Mouse (Mus musculus) brain, embryonic 14.5 days (tissue): ENCODE measurements at regions not wholly inside any gene's neighbourhood (a gene's known extent, or its start where the extent isn't known, plus 50 kb on each side); places are given as distances from the start of the nearest gene placed in this dataset.
A peak's percentile ranks its signal among the peaks of the same experiment; 100 is the strongest.

Experiments
- DNase-seq: peaks from one replicate; pipeline ENCODE4 v3.0.0-alpha.2; 2011; ENCODE audit warnings: low read depth
- CTCF ChIP-seq: fragments of 200-500 bp; IDR thresholded peaks from 2 replicates; pipeline ENCODE4 v1.5.1; 2012; ENCODE audit warnings: inconsistent platforms, mild to moderate bottlenecking, moderate library complexity, borderline replicate concordance; ENCODE audit not compliant: insufficient read depth, insufficient read length; ENCODE audit errors: extremely low read depth
- POLR2A ChIP-seq: fragments of 200-500 bp; IDR thresholded peaks from 2 replicates; pipeline ENCODE4 v1.6.1; 2012; ENCODE audit warnings: mild to moderate bottlenecking, inconsistent platforms, borderline replicate concordance; ENCODE audit not compliant: poor library complexity, insufficient read depth, insufficient read length, severe bottlenecking; ENCODE audit errors: extremely low read depth

DNA sequence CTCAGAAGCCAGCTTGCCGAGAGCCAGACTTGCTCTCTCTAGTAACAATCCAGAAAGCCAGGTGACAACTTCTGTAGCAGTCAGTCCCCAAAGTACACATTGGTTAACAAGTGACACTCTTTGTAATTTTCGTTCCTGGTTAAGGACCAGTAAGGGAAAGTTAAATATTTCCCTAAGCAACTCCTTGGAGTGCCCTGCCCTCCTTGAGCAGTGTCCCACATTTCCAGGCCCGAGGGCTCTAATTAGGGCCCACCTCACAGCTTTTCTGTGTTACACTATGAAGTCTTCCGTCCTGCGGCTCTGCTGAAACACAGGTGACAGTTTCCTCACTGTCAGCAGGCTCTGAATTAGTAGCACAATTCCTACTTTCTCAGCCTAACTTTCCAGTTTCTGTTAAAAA, 194.9 kb downstream of the Fam169b start:
- TF ChIP-seq POLR2A (no peak), CTCF (no peak)
- DNase-seq, result no peak

DNA sequence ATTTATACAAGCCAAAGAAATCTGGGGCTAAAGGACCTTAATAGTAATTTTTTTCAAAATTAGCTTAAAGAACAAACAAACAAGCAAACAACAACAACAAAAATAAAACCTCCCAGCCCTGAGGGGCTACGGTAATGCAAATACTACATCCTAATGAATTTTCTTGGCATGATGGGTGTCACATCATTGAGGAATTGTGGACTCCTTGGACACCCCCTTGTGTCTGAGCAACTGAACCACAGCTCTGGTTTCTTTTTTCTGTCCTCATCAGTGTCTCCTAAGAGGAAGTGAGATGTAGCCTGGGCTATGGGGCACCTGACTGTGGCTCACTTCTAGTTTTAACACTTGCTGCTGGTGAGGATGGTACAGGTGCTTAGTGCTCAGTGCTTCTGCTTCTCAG, 184.2 kb downstream of the Fam169b start:
- no peak for DNase-seq
- TF ChIP-seq CTCF (no peak), POLR2A (no peak)

DNA sequence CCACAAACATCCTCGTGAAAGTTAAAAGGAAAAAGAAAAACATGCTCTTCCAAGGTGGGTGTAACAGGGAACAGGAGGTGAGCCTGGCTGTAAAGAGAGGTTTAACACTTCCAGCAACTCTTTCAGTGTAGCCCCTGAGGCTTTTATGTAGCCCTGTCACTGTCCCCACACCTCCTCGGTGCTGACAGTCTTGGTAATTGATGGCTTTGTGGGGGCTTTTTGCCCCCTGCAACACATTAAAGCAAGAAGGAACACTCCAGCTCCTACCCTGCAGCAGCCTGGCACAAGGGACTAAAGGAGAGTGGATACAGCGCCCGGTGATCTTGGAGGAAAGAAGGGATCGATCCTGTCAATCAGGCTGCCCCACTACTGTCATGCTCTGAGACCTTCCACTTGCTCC, 181.8 kb downstream of the Fam169b start:
- DNase-seq, result no peak
- TF ChIP-seq POLR2A (no peak), CTCF (no peak)

DNA sequence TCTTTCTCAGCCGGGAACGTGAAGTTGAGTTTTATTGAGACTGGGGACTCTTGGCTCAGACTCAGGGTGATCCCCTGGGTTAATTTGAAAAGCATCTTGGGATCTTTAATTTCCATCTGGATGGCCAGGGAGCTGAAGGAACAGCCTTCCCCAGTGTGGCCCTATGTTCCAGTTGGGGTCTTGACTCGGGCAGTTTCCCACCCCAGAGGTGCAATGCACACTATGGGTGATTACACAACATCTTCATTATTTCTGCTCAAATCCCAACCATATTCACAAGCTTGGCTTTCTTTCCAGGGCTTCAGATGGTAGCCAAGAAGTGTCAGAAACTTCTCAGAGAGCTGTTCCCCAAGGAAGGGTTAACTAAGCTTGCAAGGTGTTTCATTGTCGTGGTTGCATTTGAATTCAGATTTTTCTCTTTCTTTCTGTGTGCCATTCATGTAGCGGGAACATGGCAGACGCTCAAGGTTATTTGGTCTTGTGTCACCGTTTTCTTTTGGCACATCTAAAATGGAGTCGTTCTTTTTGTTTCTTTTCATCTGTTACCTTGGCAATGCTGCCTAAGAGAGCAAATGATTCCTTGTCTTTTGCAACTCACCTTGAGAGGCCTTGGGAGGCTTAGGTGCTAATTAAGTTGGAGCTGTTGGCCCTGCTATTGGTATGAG, 179.5 kb downstream of the Fam169b start:
- peak; percentile 86 for DNase-seq
- TF ChIP-seq CTCF, result no peak
- TF ChIP-seq POLR2A, result no peak

DNA sequence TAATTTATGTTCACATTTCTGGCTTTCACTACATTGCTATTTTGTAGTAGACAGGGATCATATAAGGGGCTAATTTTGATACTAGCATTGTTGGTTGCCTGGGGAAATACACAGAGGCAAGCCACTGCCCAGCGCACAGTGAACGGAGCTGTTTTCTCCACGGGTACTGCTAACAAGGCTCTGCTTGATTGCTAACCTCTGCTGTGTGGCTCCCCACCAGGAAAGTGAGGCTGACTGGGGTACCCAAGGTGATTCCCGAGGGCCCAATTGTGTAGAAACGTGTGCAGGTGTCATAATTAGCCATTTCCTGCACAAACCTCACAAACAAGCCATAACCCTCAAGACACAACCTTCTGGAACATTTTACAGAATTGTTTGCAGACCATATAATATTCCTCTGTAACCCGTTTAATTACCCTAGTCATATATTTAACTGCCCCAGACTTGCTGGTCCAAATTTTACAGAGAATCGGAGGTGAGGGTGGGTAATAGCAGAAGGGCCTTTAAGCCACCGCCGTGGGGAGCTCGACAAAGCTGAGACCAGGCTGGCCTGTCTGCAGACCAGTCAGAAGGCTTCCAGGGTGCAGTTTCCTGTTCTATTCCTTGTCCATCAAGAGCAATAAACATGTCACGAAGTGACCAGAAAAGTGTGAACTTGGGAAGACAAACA, 170.9 kb downstream of the Fam169b start:
- DNase-seq, result no peak
- TF ChIP-seq POLR2A (no peak), CTCF (no peak)

GRCm38 (mm10) chr7:68440661-68441150, 167.1 kb downstream of the Fam169b start:
- TF ChIP-seq CTCF (no peak), POLR2A (no peak)
- DNase-seq, result peak; percentile 70

DNA sequence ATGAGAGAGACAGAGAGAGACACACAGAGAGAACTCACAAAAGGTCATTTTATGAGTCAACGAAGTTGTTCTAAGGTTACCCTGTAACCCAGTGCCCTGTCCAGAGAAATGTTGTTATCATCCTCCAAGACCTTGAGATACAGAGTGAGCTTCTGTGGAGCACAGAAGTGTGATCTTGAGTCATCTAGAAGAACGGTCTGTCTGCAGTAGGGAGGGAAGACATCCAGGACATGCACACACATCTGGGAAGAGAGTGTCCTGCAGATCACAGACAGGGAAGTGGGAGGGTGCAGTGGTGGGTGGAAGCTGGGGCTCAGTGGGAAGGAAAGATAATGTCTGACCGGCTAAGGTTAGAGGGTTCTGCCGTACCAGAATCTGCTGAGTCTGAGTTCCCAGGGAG, 155.3 kb downstream of the Fam169b start:
- TF ChIP-seq CTCF (no peak), POLR2A (no peak)
- no peak for DNase-seq

GRCm38 (mm10) chr7:68415890-68416289, 142.3 kb downstream of the Fam169b start:
- TF ChIP-seq CTCF (no peak), POLR2A (no peak)
- DNase-seq, result peak; percentile 49

GRCm38 (mm10) chr7:68412786-68413185, 139.1 kb downstream of the Fam169b start:
- no peak for DNase-seq
- TF ChIP-seq CTCF (no peak), POLR2A (no peak)
